Mouse (Mus musculus): Measurements from ENCODE around the gene Cox14. TPM values are rescaled to one million over a fixed set of nuclear protein-coding genes. Genes with fewer than 3 reads are reported as not detected.

Cox14 gene
- polyA plus RNA-seq, 1 experiment from 2014 or later = 164 TPM

DNA sequence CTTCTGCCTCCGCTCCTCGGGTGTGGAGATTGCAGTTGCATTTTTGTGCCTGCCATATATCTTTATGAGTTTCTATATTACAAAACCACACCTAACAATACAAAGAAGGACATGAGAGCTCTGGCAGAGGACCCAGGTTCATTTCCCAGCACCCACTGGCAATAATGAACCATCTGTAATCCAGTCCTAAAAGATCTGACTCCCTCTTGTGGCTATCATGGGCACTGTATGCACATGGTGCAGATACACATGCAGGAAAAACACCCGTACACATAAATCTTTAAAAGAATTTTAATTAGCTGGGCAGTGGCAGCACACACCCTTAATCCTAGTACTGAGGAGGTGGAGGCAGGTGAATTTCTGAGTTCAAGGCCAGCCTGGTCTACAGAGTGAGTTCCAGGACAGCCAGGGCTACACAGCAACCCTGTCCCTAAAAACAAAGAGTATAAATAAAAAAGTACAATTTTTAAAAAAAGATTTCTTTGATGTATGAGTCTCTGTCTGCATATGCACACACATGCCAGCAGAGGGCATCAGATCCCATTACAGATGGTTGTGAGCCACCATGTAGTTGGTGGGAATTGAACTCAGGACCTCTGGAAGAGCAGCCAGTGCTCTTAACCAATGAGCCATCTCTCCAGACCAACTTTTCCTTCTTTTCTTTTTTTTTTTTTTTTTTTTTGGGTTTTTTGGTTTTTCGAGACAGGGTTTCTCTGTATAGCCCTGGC is 3.8 kb downstream of the Cox14 start:
- 96% methylated on average over 3 of the region's 4 CpGs for WGBS
- H3K9ac ChIP-seq (replicated peaks; ENCODE audit: low read depth, low read length) = no peak overlapping the region
- H3K27me3 ChIP-seq (replicated peaks; ENCODE audit: control insufficient read depth, insufficient read depth, low read length) = no peaks in the 10 kb centered on the region
- no peak overlapping the region for H3K4me2 ChIP-seq (ENCODE audit: low read length)
- ATAC-seq = no peak
- 0 out of 2 replicates have a peak, but pooled peaks cover 3% of the 10 kb centered on the region for H3K9me3 ChIP-seq (ENCODE audit: control insufficient read depth, low read length)
- no peak overlapping the region for H3K27ac ChIP-seq (ENCODE audit: low read length)
- no peak overlapping the region for H3K4me3 ChIP-seq (replicated peaks; ENCODE audit: low read length)
- peaks cover 13% of the 10 kb centered on the region for H3K36me3 ChIP-seq (ENCODE audit: control insufficient read depth, insufficient read depth)
- H3K4me1 ChIP-seq (replicated peaks; ENCODE audit: control insufficient read depth, insufficient read depth, low read length) = peaks cover 19% of the 10 kb centered on the region

DNA sequence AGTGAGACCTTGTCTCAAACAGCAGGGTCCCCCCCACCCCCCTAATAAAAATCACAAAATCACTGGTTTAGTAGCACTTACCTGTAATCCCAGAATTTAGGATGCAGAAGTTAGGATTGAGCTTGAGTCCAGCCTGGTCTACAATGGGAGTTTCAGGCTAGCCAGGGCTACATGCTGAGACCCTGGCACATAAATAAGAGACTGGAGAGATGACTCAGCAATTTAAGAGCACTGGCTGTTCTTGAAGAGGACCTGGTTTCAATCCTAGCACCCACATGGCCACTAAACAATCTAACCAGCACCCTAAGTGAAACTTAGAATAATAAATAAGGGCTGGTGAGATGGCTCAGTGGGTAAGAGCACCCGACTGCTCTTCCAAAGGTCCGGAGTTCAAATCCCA is 5.7 kb downstream of the Cox14 start:
- H3K36me3 ChIP-seq (ENCODE audit: control insufficient read depth, insufficient read depth) = peaks cover 16% of the 10 kb centered on the region
- no peak for ATAC-seq
- H3K4me2 ChIP-seq (ENCODE audit: low read length) = no peak overlapping the region
- no peaks in the 10 kb centered on the region for H3K27me3 ChIP-seq (replicated peaks; ENCODE audit: control insufficient read depth, insufficient read depth, low read length)
- 100% methylated on average over 2 of the region's 2 CpGs for WGBS
- H3K9ac ChIP-seq (replicated peaks; ENCODE audit: low read depth, low read length) = no peak overlapping the region
- no peak overlapping the region for H3K4me3 ChIP-seq (replicated peaks; ENCODE audit: low read length)
- no peak overlapping the region for H3K27ac ChIP-seq (ENCODE audit: low read length)
- peaks cover 10% of the 10 kb centered on the region for H3K4me1 ChIP-seq (replicated peaks; ENCODE audit: control insufficient read depth, insufficient read depth, low read length)
- H3K9me3 ChIP-seq (ENCODE audit: control insufficient read depth, low read length) = 0 out of 2 replicates have a peak, but pooled peaks cover 3% of the 10 kb centered on the region

DNA sequence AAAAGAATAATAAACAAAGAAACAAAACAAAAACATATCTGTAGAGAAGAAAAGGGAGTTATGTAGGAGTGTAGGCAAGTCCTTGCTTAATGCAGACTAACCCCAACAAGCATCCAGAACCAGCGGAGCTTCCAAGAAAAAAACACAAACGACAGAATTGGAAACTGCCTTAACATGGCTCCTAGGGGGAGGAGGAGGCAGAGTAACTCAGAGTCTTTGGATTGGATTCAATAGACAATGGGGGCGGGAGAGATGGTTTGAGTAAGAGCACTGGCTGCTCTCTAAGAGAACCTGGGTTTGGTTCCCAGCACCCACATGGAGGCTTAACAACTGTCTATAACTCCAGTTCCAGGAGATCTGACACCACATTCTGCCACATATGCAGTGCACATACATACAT is 6.3 kb downstream of the Cox14 start:
- Histone ChIP-seq H3K36me3 (ENCODE audit: control insufficient read depth, insufficient read depth) (peaks cover 16% of the 10 kb centered on the region), H3K27me3 (replicated peaks; ENCODE audit: control insufficient read depth, insufficient read depth, low read length) (no peaks in the 10 kb centered on the region), H3K9me3 (ENCODE audit: control insufficient read depth, low read length) (0 out of 2 replicates have a peak, but pooled peaks cover 3% of the 10 kb centered on the region), H3K4me3 (replicated peaks; ENCODE audit: low read length) (no peak overlapping the region), H3K9ac (replicated peaks; ENCODE audit: low read depth, low read length) (no peak overlapping the region), H3K4me2 (ENCODE audit: low read length) (no peak overlapping the region), H3K27ac (ENCODE audit: low read length) (no peak overlapping the region), H3K4me1 (replicated peaks; ENCODE audit: control insufficient read depth, insufficient read depth, low read length) (peaks cover 5% of the 10 kb centered on the region)
- 85% methylated on average over 3 of the region's 3 CpGs for WGBS
- no peak for ATAC-seq

DNA sequence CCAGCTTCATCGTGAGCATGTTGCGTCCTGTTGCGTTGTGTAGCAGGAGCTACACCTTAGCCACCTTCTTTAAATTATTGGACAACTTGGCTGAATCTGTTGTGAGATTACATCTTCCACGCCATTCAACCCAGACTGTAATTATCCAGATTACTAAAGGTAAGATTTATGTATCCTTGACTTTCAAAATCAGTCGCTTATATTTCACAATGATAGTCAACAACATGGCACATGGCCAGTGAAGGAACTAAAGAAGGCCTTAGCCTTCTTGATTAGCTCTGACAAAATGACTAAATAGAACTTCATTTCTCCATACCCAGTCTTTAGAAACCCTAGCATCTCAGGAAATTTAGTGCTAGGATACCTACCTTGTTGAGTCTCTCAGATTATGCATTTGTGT is 7.8 kb downstream of the Cox14 start:
- Histone ChIP-seq H3K9me3 (ENCODE audit: control insufficient read depth, low read length) (0 out of 2 replicates have a peak, but pooled peaks cover 3% of the 10 kb centered on the region), H3K4me2 (ENCODE audit: low read length) (no peak overlapping the region), H3K4me3 (replicated peaks; ENCODE audit: low read length) (no peak overlapping the region), H3K9ac (replicated peaks; ENCODE audit: low read depth, low read length) (no peak overlapping the region), H3K27me3 (replicated peaks; ENCODE audit: control insufficient read depth, insufficient read depth, low read length) (no peaks in the 10 kb centered on the region), H3K27ac (ENCODE audit: low read length) (no peak overlapping the region), H3K36me3 (ENCODE audit: control insufficient read depth, insufficient read depth) (peaks cover 20% of the 10 kb centered on the region), H3K4me1 (replicated peaks; ENCODE audit: control insufficient read depth, insufficient read depth, low read length) (no peaks in the 10 kb centered on the region)
- ATAC-seq = no peak
- WGBS = 97% methylated on average over 5 of the region's 5 CpGs

DNA sequence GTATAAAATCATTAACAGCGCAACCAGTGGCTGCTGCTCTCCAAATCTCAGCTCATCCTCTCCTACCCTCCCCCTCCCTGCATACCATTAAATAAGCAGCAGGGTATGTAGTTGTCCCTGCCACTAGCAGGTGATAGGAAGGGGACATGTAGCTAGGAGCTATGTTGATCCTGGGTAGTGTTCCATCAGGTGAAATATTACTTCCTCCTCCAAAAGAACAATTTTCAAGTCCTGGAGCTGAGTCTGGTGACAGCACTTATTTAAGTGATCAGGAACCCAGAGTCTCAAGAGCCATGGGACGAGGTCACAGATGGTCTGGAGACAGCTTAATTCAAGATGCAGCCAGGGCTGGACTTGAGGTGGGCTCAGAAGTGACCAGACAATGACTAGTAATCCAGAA is 10.2 kb downstream of the Cox14 start:
- H3K27me3 ChIP-seq (replicated peaks; ENCODE audit: control insufficient read depth, insufficient read depth, low read length) = no peaks in the 10 kb centered on the region
- no peaks in the 10 kb centered on the region for H3K4me1 ChIP-seq (replicated peaks; ENCODE audit: control insufficient read depth, insufficient read depth, low read length)
- 98% methylated on average over 2 of the region's 2 CpGs for WGBS
- peaks cover 24% of the 10 kb centered on the region for H3K36me3 ChIP-seq (ENCODE audit: control insufficient read depth, insufficient read depth)
- no peak overlapping the region for H3K9ac ChIP-seq (replicated peaks; ENCODE audit: low read depth, low read length)
- H3K27ac ChIP-seq (ENCODE audit: low read length) = no peak overlapping the region
- no peak for ATAC-seq
- H3K9me3 ChIP-seq (ENCODE audit: control insufficient read depth, low read length) = no peaks in the 10 kb centered on the region
- no peak overlapping the region for H3K4me3 ChIP-seq (replicated peaks; ENCODE audit: low read length)
- no peak overlapping the region for H3K4me2 ChIP-seq (ENCODE audit: low read length)

DNA sequence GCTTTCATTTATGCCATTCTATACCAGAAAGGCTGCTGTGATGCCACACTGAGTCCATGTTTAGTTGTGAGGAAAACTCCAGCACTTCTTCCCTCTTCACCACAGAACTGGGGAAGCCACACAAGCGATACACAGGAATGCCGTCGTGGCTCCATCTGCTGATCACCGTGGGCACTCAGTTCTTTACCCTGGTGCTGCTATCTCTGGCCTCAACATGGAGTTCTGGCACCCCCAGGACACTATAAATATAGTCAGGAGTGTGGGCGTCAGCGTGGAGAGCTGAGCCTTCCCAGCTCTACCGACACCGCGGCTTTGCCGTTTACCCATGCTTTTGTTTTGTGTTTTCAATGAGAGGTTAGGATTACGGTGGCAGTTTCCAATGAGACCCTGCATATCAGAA is 11.3 kb downstream of the Cox14 start:
- Histone ChIP-seq H3K4me2 (ENCODE audit: low read length) (no peak overlapping the region), H3K9ac (replicated peaks; ENCODE audit: low read depth, low read length) (no peak overlapping the region), H3K4me1 (replicated peaks; ENCODE audit: control insufficient read depth, insufficient read depth, low read length) (no peaks in the 10 kb centered on the region), H3K36me3 (ENCODE audit: control insufficient read depth, insufficient read depth) (peaks cover 27% of the 10 kb centered on the region), H3K4me3 (replicated peaks; ENCODE audit: low read length) (no peak overlapping the region), H3K9me3 (ENCODE audit: control insufficient read depth, low read length) (no peaks in the 10 kb centered on the region), H3K27ac (ENCODE audit: low read length) (no peak overlapping the region), H3K27me3 (replicated peaks; ENCODE audit: control insufficient read depth, insufficient read depth, low read length) (no peaks in the 10 kb centered on the region)
- no peak for ATAC-seq
- WGBS = 88% methylated on average over 11 of the region's 11 CpGs

DNA sequence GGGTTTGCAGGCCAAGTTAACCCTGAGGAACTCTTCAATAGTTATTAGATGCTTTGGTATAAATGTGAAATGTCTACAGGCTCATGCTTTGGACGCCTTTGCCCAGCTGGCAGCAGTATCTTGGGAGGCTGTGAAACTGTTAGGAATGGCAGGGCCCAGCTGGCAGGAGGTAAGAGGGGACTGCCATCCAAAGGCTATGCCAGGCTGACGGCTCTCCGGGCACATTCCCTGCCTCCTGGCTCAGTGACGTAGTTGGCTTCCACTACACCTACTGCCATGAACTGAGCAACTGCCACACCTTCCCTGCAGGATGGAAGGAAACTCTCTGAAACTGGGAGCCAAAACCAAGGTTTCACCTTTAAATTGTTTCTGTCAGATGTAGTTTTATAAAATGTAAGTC is 14.8 kb downstream of the Cox14 start:
- WGBS = 84% methylated on average over 4 of the region's 4 CpGs
- no peaks in the 10 kb centered on the region for H3K9me3 ChIP-seq (ENCODE audit: control insufficient read depth, low read length)
- no peaks in the 10 kb centered on the region for H3K4me1 ChIP-seq (replicated peaks; ENCODE audit: control insufficient read depth, insufficient read depth, low read length)
- no peak overlapping the region for H3K4me3 ChIP-seq (replicated peaks; ENCODE audit: low read length)
- H3K9ac ChIP-seq (replicated peaks; ENCODE audit: low read depth, low read length) = no peak overlapping the region
- peaks cover 26% of the 10 kb centered on the region for H3K36me3 ChIP-seq (ENCODE audit: control insufficient read depth, insufficient read depth)
- no peak for ATAC-seq
- H3K27ac ChIP-seq (ENCODE audit: low read length) = no peak overlapping the region
- no peak overlapping the region for H3K4me2 ChIP-seq (ENCODE audit: low read length)
- no peaks in the 10 kb centered on the region for H3K27me3 ChIP-seq (replicated peaks; ENCODE audit: control insufficient read depth, insufficient read depth, low read length)

DNA sequence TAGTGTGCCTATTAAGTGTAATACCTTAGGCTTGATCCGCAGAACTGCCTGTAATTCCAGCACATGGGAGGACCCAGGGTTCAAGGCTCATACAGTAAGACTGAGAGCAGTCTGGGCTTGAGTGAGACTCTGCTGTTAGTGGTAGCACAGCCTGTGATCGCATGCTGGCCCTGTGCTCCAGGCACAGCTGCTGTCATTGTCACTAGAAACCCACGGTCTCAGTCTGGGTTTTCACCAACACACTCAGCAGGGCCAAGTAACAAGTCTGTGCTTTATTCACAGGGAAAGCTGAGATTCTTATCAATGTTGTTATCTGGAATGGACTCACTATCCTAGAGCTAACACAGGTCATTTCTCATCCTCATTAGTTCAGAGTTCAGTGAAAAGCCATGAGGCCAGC is 28.8 kb downstream of the Cox14 start:
- WGBS = 69% methylated on average over 3 of the region's 3 CpGs
- Histone ChIP-seq H3K9ac (replicated peaks; ENCODE audit: low read depth, low read length) (no peak overlapping the region), H3K4me2 (ENCODE audit: low read length) (no peak overlapping the region), H3K27ac (ENCODE audit: low read length) (no peak overlapping the region), H3K4me1 (replicated peaks; ENCODE audit: control insufficient read depth, insufficient read depth, low read length) (0 out of 2 replicates have a peak, but pooled peaks cover 3% of the 10 kb centered on the region), H3K4me3 (replicated peaks; ENCODE audit: low read length) (no peak overlapping the region), H3K9me3 (ENCODE audit: control insufficient read depth, low read length) (no peaks in the 10 kb centered on the region), H3K27me3 (replicated peaks; ENCODE audit: control insufficient read depth, insufficient read depth, low read length) (no peaks in the 10 kb centered on the region), H3K36me3 (ENCODE audit: control insufficient read depth, insufficient read depth) (no peaks in the 10 kb centered on the region)
- ATAC-seq = no peak

DNA sequence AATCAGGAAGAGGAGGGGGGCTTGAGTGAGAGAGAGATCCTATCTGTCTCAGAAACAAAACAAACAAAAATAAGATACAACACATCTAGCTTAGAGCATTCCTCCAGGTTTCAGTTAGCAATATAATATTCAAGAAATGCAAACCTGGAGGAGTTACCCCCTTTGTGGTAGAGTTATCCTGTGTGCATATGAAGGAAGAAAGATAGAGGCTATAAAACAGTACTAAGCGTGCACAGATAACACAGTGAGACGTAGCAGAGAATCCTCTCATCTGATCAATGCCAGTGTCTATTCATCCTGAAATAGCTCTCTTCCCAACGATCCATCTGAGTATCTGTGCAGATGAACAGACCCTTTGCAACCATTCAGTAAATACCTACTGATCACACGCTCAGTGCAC is 42.0 kb downstream of the Cox14 start:
- ATAC-seq = no peak
- H3K9me3 ChIP-seq (ENCODE audit: control insufficient read depth, low read length) = no peaks in the 10 kb centered on the region
- peaks cover 12% of the 10 kb centered on the region for H3K4me1 ChIP-seq (replicated peaks; ENCODE audit: control insufficient read depth, insufficient read depth, low read length)
- WGBS = 84% methylated on average over 4 of the region's 4 CpGs
- no peak overlapping the region for H3K4me3 ChIP-seq (replicated peaks; ENCODE audit: low read length)
- H3K27me3 ChIP-seq (replicated peaks; ENCODE audit: control insufficient read depth, insufficient read depth, low read length) = no peaks in the 10 kb centered on the region
- H3K4me2 ChIP-seq (ENCODE audit: low read length) = no peak overlapping the region
- no peak overlapping the region for H3K27ac ChIP-seq (ENCODE audit: low read length)
- H3K36me3 ChIP-seq (ENCODE audit: control insufficient read depth, insufficient read depth) = no peaks in the 10 kb centered on the region
- no peak overlapping the region for H3K9ac ChIP-seq (replicated peaks; ENCODE audit: low read depth, low read length)

DNA sequence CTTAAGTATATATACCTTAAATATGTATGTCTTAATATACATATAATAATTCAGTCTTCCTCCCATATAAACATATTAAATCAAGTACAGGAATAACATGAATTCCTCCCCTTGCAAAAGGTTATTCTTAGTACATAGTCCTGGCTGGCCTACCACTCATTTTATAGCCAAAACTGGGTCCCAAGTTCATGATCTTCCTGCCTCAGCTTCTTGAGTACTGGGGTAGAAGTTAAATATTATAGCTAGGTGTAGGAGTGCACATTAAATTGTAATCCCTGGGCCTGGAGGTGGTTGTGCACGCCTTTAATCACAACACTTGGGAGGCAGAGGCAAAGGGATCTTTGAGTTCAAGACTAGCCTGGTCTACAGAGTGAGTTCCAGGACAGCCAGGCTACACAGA is 43.3 kb downstream of the Cox14 start:
- Histone ChIP-seq H3K36me3 (ENCODE audit: control insufficient read depth, insufficient read depth) (no peaks in the 10 kb centered on the region), H3K27ac (ENCODE audit: low read length) (no peak overlapping the region), H3K4me2 (ENCODE audit: low read length) (no peak overlapping the region), H3K4me1 (replicated peaks; ENCODE audit: control insufficient read depth, insufficient read depth, low read length) (peaks cover 17% of the 10 kb centered on the region), H3K27me3 (replicated peaks; ENCODE audit: control insufficient read depth, insufficient read depth, low read length) (no peaks in the 10 kb centered on the region), H3K4me3 (replicated peaks; ENCODE audit: low read length) (no peak overlapping the region), H3K9ac (replicated peaks; ENCODE audit: low read depth, low read length) (no peak overlapping the region), H3K9me3 (ENCODE audit: control insufficient read depth, low read length) (no peaks in the 10 kb centered on the region)
- 93% methylated on average over 1 of the region's 1 CpGs for WGBS
- no peak for ATAC-seq
